Mouse (Mus musculus) heart, postnatal 14 days (tissue): ENCODE measurements around the gene Jtb. TPM values are rescaled to one million over a fixed set of nuclear protein-coding genes. Genes with fewer than 3 reads are reported as not detected.

Experiments used
- DNase-seq, 2 experiments: peaks; one replicate each; pipeline ENCODE4 v3.0.0; 2021 to 2022
- intact Hi-C: fragments of 180-260 bp; cut with DNase I; formaldehyde crosslinking; loops from one replicate; pipeline ENCODE4 v1.15.1; 2025
- microRNA-seq, 2 experiments: library from miRNA; unstranded; fragments of <30 nt; microRNA quantifications; one replicate each; pipeline ENCODE4 v1.2.0; 2021 to 2022
- total RNA-seq, 2 experiments: library from RNA; stranded (reverse); gene quantifications; 2 replicates each; pipeline ENCODE4 v1.2.3; 2021

The Jtb gene
- total RNA-seq, 2 experiments from 2014 or later, result 44.9 to 48.9 TPM

DNA sequence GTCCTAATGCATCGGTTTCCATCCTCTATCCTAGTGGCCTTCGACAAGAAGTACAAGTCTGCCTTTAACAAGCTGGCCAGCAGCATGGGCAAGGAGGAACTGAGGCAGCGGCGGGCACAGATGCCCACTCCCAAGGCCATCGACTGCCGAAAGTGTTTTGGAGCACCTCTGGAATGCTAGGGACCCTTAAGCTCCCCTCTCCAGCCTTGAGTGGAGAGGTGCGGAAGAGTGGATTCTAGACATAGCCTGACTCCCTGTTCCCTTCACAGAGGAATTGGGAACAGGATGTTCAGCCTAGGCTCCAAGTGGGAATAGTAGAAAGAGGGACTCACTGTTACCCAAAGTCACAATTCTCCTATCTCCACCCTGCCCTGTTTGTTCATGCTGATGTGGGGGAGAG is 48.3 kb downstream of the Jtb start:
- no peak for DNase-seq
- intact Hi-C loops, result no loop called here

DNA sequence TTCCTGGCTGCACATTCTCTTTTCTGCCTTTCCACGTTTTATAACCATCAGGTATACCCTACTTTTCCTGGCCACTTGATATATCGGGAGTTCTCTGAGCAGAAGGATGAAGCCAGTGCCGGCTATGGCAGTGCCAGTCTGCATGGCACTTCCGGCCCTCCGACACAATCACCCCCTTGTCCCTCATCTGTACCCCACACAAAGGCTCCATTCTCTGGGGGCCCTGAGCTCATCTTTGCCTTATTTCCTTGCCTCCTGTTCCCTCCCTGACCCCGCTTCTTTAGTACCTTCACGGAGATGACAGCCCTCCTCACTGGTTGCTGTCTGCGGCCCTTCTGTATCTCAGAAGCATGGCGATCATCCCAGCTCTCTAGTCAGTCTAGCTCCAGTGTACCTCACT is 49.3 kb downstream of the Jtb start:
- intact Hi-C loops, result no loop called here
- DNase-seq, result no peak

DNA sequence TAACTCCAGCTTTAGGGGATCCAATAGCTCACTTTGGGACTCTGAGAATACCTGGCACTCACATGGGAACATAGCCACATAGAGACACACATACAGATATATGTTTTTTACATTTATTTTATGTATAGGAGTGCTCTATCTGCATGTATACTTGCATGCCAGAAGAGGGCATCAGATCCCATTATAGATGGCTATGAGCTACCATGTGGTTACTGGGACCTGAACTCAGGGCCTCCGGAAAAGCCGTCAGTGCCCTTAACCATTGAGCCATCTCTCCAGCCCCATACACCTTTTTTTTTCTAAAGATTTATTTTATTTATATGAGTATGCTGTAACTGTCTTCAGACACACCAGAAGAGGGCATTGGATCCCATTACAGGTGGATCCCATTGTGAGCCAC is 52.8 kb downstream of the Jtb start:
- DNase-seq, result no peak
- intact Hi-C loops, result no loop called here

Small RNA genes within 50 kb of the gene (microRNA-seq; reads per million reads assigned to microRNA genes)
- gene Mir7012, result 0.27 to 0.72 reads per million in 2 experiments

Other genes with a start within 250 kb of the Jtb start
- 10 to 100 TPM; 41.7 to 48.2 TPM for gene Hax1, start 232.8 kb upstream of the Jtb start, total RNA-seq
- gene 4933434E20Rik, start 180.0 kb upstream of the Jtb start, total RNA-seq, result 10 to 100 TPM; 60.6 to 67.1 TPM
- 100 to 1,000 TPM; 119 to 130 TPM for gene Ubap2l, start 179.0 kb upstream of the Jtb start, total RNA-seq
- 10 to 100 TPM; 71.0 to 71.4 TPM for gene Tpm3, start 158.9 kb upstream of the Jtb start, total RNA-seq
- gene Nup210l, start 127.5 kb upstream of the Jtb start, total RNA-seq, result under 1 TPM; 0.12 to 0.14 TPM
- 100 to 1,000 TPM; 868 to 969 TPM for gene Rps27, start 17.9 kb upstream of the Jtb start, total RNA-seq
- gene Rab13, start 17.9 kb upstream of the Jtb start, total RNA-seq, result 10 to 100 TPM in 1 of 2 experiments, 1 to 10 TPM in 1; 6.7 to 10.9 TPM
- not detected for gene Creb3l4, start 11.9 kb downstream of the Jtb start, total RNA-seq
- gene Slc39a1, start 16.6 kb downstream of the Jtb start, total RNA-seq, result 10 to 100 TPM; 94.0 to 95.4 TPM
- 10 to 100 TPM; 19.5 to 21.7 TPM for gene Crtc2, start 22.6 kb downstream of the Jtb start, total RNA-seq
- 10 to 100 TPM; 21.1 to 23.6 TPM for gene Dennd4b, start 33.6 kb downstream of the Jtb start, total RNA-seq
- 10 to 100 TPM; 47.2 to 52.9 TPM for gene Gatad2b, start 61.6 kb downstream of the Jtb start, total RNA-seq
- gene Slc27a3, start 158.3 kb downstream of the Jtb start, total RNA-seq, result 1 to 10 TPM; 1.9 to 2.6 TPM
- gene Ints3, start 202.0 kb downstream of the Jtb start, total RNA-seq, result 10 to 100 TPM; 26.4 to 27.2 TPM
- gene Npr1, start 234.3 kb downstream of the Jtb start, total RNA-seq, result 10 to 100 TPM; 25.8 to 33.1 TPM
- 10 to 100 TPM; 35.3 to 39.2 TPM for gene Ilf2, start 244.5 kb downstream of the Jtb start, total RNA-seq